Mouse (Mus musculus): ENCODE measurements around the gene Fhdc1.

The Fhdc1 gene

GRCm38 (mm10) chr3:84474981-84475775, 5.1 kb downstream of the Fhdc1 start:
- no peak for DNase-seq (ENCODE audit: low read depth, low spot score)

GRCm38 (mm10) chr3:84474398-84474797, 5.8 kb downstream of the Fhdc1 start:
- no peak for DNase-seq (ENCODE audit: low read depth, low spot score)

- no peak for DNase-seq (ENCODE audit: low read depth, low spot score)
Measured at GRCm38 (mm10) chr3:84472955-84473354, 7.3 kb downstream of the Fhdc1 start.

GRCm38 (mm10) chr3:84472527-84472926, 7.7 kb downstream of the Fhdc1 start:
- DNase-seq (ENCODE audit: low read depth, low spot score) = no peak

- DNase-seq (ENCODE audit: low read depth, low spot score) = no peak
Measured at GRCm38 (mm10) chr3:84471146-84471545, 9.1 kb downstream of the Fhdc1 start.

- no peak for DNase-seq (ENCODE audit: low read depth, low spot score)
Measured at GRCm38 (mm10) chr3:84468111-84468453, 12.1 kb downstream of the Fhdc1 start.

GRCm38 (mm10) chr3:84467419-84468110, 12.7 kb downstream of the Fhdc1 start:
- no peak for DNase-seq (ENCODE audit: low read depth, low spot score)

GRCm38 (mm10) chr3:84465822-84466500, 14.3 kb downstream of the Fhdc1 start:
- no peak for DNase-seq (ENCODE audit: low read depth, low spot score)

GRCm38 (mm10) chr3:84461687-84462086, 18.5 kb downstream of the Fhdc1 start:
- DNase-seq (ENCODE audit: low read depth, low spot score) = no peak

- peak; percentile 34 for DNase-seq (ENCODE audit: low read depth, low spot score)
Measured at GRCm38 (mm10) chr3:84460952-84461351, 19.3 kb downstream of the Fhdc1 start.

- DNase-seq (ENCODE audit: low read depth, low spot score) = no peak
Measured at GRCm38 (mm10) chr3:84460499-84460898, 19.7 kb downstream of the Fhdc1 start.

GRCm38 (mm10) chr3:84455733-84456417, 24.4 kb downstream of the Fhdc1 start:
- DNase-seq (ENCODE audit: low read depth, low spot score) = no peak

GRCm38 (mm10) chr3:84450651-84451050, 29.6 kb downstream of the Fhdc1 start:
- DNase-seq (ENCODE audit: low read depth, low spot score) = no peak

- no peak for DNase-seq (ENCODE audit: low read depth, low spot score)
Measured at GRCm38 (mm10) chr3:84449015-84449414, 31.2 kb downstream of the Fhdc1 start.

GRCm38 (mm10) chr3:84447803-84448202, 32.4 kb downstream of the Fhdc1 start:
- DNase-seq (ENCODE audit: low read depth, low spot score) = no peak

GRCm38 (mm10) chr3:84445838-84446237, 34.4 kb downstream of the Fhdc1 start:
- DNase-seq (ENCODE audit: low read depth, low spot score) = no peak

- no peak for DNase-seq (ENCODE audit: low read depth, low spot score)
Measured at GRCm38 (mm10) chr3:84442890-84443289, 37.3 kb downstream of the Fhdc1 start.

GRCm38 (mm10) chr3:84439431-84440210, 40.6 kb downstream of the Fhdc1 start:
- no peak for DNase-seq (ENCODE audit: low read depth, low spot score)

- no peak for DNase-seq (ENCODE audit: low read depth, low spot score)
Measured at GRCm38 (mm10) chr3:84438840-84439239, 41.4 kb downstream of the Fhdc1 start.

- DNase-seq (ENCODE audit: low read depth, low spot score) = no peak
Measured at GRCm38 (mm10) chr3:84438118-84438517, 42.1 kb downstream of the Fhdc1 start.

GRCm38 (mm10) chr3:84436947-84437346, 43.3 kb downstream of the Fhdc1 start:
- DNase-seq (ENCODE audit: low read depth, low spot score) = no peak

Measured in CD4-positive, CD25-positive, alpha-beta regulatory T cell, adult 2 months (primary cell).